Mouse (Mus musculus) neural tube, embryonic 11.5 days (tissue): ENCODE results near the gene Diras2. TPM values are rescaled to one million over a fixed set of nuclear protein-coding genes. Genes with fewer than 3 reads are reported as not detected.

Source experiments
- ATAC-seq: fragments of 200-750 bp; cut with Nextera tagmentation; 2 replicates; pipeline ENCODE4 v1.8.0; 2017; ENCODE audit warnings: moderate number of reproducible peaks, mild to moderate bottlenecking, moderate TSS enrichment, moderate library complexity; ENCODE audit not compliant: insufficient read depth, low FRiP score, low TSS enrichment
- DNase-seq: peaks from one replicate; pipeline ENCODE4 v3.0.0-alpha.2; 2015; ENCODE audit warnings: low spot score
- H3K27ac ChIP-seq: fragments of 300-500 bp; sonication (generic); 2 replicates; pipeline ENCODE4 v1.5.1; 2014; ENCODE audit warnings: low read depth, mild to moderate bottlenecking, low read length
- H3K27me3 ChIP-seq: fragments of 300-500 bp; sonication (generic); 2 replicates; pipeline ENCODE4 v1.6.1; 2014; ENCODE audit warnings: mild to moderate bottlenecking, low read length, mixed read lengths; ENCODE audit not compliant: control insufficient read depth, insufficient read depth
- H3K36me3 ChIP-seq: fragments of 300-500 bp; sonication (generic); 2 replicates; pipeline ENCODE4 v1.6.1; 2014; ENCODE audit warnings: mild to moderate bottlenecking, low read length, moderate library complexity, mixed read lengths; ENCODE audit not compliant: control insufficient read depth, insufficient read depth
- H3K4me1 ChIP-seq: fragments of 300-500 bp; sonication (generic); 2 replicates; pipeline ENCODE4 v1.6.1; 2014; ENCODE audit warnings: low read length, mixed read lengths; ENCODE audit not compliant: control insufficient read depth, insufficient read depth
- H3K4me2 ChIP-seq: fragments of 300-500 bp; sonication (generic); 2 replicates; pipeline ENCODE4 v1.6.1; 2014; ENCODE audit warnings: low read depth, mild to moderate bottlenecking, moderate library complexity
- H3K4me3 ChIP-seq: fragments of 300-500 bp; sonication (generic); 2 replicates; pipeline ENCODE4 v1.5.1; 2014; ENCODE audit warnings: low read depth, low read length
- H3K9ac ChIP-seq: fragments of 300-500 bp; sonication (generic); 2 replicates; pipeline ENCODE4 v1.6.1; 2014; ENCODE audit warnings: mild to moderate bottlenecking, low read length
- H3K9me3 ChIP-seq: fragments of 300-500 bp; sonication (generic); 2 replicates; pipeline ENCODE4 v1.6.1; 2016; ENCODE audit warnings: low read length; ENCODE audit not compliant: control insufficient read depth
- WGBS: fragments of 180-500 bp; shearing (Covaris S2); extraction: QIAGEN DNeasy Blood & Tissue Kit; methylation state at CpG from one replicate; pipeline ENCODE4 v1.1.7; 2014; 5-methylcytosine and 5-hydroxymethylcytosine counted together
- polyA plus RNA-seq: library from polyadenylated mRNA; unstranded; fragments of >200 nt; fragmentation: Nextera tagmentation; extraction: Ambion mirVana; gene quantifications from 2 replicates; pipeline ENCODE4 v1.2.1, GENCODE M21; 2014

The Diras2 gene
- polyA plus RNA-seq, 1 experiment from 2014 or later, result 0.15 TPM

DNA sequence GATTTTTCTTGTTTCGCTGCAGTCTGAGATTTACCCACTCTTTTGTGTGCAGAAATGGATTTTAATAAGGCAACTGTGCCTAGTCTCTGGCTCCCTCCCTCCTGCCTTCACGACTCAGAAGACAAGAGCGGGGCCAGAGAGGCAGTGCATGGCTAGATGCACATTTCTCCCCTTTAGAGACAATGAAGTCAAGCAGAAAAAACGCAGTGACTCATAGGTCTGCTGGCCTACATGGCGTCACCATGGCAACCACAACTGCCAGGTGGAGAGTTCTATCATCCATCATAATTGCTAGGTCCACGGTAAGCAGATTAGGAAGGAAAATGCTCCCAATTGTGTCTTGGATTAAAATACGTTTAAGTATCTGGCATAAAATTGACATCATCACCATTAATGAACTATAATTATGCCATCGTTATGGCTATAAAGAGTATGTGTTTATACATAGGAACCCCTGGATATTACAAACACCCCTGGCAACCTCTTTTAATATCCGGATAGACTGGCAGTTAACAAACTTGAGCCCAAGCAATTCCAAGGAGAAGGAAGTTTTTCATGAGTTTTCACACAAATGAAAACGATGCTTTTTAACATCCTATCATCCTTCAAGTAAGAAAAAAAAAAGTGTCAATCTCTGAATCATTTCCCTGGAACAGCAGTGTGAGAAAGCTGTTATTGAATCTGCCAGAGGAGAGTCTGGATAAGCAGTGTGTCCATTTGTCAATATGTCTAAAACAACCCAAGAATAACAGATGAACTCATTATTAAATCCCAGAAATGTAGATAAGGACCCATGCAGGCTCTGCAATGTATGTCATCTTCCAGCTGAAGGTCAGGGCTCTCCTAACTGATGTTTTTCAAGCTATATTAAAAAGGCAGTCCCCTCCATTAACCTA is 61.0 kb downstream of the Diras2 start:
- H3K4me2 ChIP-seq, result no peak overlapping the region
- no peak overlapping the region for H3K9ac ChIP-seq
- peak overlapping the region; percentile 70 for H3K27ac ChIP-seq
- no peaks in the 10 kb centered on the region for H3K9me3 ChIP-seq
- whole genome bisulfite sequencing, result 50% methylated on average over 10 of the region's 10 CpGs
- peak; percentile 80 for ATAC-seq
- H3K27me3 ChIP-seq, result no peaks in the 10 kb centered on the region
- no peaks in the 10 kb centered on the region for H3K36me3 ChIP-seq
- 0 out of 2 replicates have a peak, but pooled peaks cover 2% of the 10 kb centered on the region for H3K4me1 ChIP-seq
- DNase-seq, result peak; percentile 62
- no peak overlapping the region for H3K4me3 ChIP-seq

DNA sequence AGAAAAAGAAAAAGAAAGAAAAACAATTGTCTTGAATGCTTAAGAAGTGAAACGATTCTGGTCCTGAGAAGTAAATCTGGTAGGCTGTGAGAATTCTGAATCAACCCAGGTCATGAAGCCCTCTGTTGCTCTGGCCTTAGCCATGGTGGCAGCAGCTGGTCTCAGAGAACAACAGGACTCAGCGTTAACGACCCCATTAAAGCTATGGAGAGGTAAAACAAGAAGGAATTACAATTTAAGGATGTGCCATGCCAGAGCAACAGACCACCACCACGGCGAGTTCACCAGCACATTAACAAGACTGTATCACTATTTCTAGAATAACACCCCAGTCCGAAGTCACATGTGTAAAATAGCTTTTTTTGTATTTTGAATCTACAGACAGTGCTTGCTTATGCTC is 65.9 kb downstream of the Diras2 start:
- Histone ChIP-seq H3K9me3 (no peaks in the 10 kb centered on the region), H3K27me3 (no peaks in the 10 kb centered on the region), H3K4me2 (no peak overlapping the region), H3K9ac (no peak overlapping the region), H3K27ac (no peak overlapping the region), H3K36me3 (no peaks in the 10 kb centered on the region), H3K4me3 (no peak overlapping the region), H3K4me1 (0 out of 2 replicates have a peak, but pooled peaks cover 2% of the 10 kb centered on the region)
- ATAC-seq (no peak), DNase-seq (no peak)
- 60% methylated on average over 6 of the region's 6 CpGs for WGBS

DNA sequence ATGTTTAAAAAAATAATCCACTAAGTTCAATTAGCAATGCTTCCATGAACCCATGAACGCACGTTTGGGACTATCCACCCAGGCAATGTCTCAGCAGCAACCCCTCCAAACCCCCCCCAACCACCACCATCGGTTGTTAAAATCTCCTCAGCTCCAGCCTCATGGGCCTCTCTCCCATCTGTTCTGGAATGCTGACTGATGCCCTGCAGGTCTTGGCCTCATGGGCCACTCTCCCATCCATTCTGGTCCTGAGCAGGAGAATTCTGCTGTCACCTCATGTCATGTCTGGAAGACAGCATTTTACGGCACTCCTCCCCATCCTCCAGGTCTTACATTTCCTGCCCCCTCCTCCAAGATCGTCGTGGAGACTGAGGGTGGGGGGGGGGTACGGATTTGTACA is 71.1 kb downstream of the Diras2 start:
- Histone ChIP-seq H3K4me1 (no peaks in the 10 kb centered on the region), H3K4me3 (no peak overlapping the region), H3K9me3 (no peaks in the 10 kb centered on the region), H3K4me2 (no peak overlapping the region), H3K9ac (no peak overlapping the region), H3K27ac (no peak overlapping the region), H3K36me3 (no peaks in the 10 kb centered on the region), H3K27me3 (no peaks in the 10 kb centered on the region)
- ATAC-seq, result no peak
- no peak for DNase-seq
- WGBS, result 70% methylated on average over 7 of the region's 7 CpGs

DNA sequence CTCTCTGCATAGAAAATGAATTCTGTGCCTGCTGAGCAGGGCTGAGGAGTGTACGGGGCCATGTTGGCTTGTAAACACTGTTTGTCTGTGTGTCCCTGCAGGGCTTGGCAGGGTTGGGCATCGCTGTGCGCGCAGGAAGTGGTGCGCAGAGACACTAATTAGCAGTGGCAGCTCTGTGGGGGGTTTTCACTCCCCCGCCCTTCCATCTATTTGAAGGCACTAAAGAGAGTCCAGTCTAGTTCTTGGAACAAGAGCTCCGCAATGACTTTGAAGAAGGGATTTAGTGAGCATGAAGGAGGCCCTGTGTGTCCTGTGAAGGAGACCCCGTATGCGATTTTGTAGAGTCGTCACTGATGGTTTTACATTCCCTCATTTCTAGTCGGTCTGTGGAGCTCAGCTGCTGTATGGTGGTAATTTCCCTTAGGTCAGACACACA is 73.2 kb downstream of the Diras2 start:
- H3K27me3 ChIP-seq, result no peaks in the 10 kb centered on the region
- no peaks in the 10 kb centered on the region for H3K9me3 ChIP-seq
- DNase-seq (peak; percentile 25), ATAC-seq (no peak)
- H3K4me2 ChIP-seq, result no peak overlapping the region
- H3K36me3 ChIP-seq, result no peaks in the 10 kb centered on the region
- WGBS, result 47% methylated on average over 11 of the region's 11 CpGs
- no peaks in the 10 kb centered on the region for H3K4me1 ChIP-seq
- H3K9ac ChIP-seq, result no peak overlapping the region
- H3K4me3 ChIP-seq, result no peak overlapping the region
- no peak overlapping the region for H3K27ac ChIP-seq

DNA sequence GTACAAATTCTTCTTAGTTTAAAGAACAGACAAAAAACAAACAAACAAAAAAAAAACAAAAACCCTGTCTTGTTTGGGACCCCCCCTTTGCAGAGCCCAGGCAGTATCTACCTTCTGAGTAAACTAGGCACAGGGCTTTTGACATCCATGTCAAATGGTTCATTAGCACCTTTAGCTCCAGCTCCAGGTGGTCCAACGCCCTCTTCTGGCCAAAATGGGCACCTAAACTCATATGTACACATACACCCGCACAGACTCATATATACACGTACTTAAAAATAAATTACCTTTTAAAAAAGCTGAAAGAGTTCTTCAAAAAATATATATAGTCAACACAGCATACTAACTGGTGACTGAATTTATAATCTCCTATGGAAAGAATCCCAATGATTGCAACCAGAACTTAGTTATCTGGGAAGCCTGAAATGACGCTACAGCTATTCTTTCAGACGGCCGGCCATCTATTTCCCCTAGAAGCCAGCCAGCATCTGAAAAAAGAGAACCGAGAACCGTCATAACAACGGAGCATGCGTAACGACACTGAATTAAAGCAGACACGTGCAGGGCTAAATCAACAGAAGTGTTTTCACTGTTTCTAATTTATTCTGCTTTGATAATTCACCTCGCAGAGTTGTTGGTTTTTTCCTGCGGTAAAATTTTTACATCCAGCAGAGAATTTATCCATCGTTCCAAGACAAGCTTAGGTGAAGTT is 73.7 kb downstream of the Diras2 start:
- ATAC-seq (no peak), DNase-seq (no peak)
- Histone ChIP-seq H3K27me3 (no peaks in the 10 kb centered on the region), H3K36me3 (no peaks in the 10 kb centered on the region), H3K9me3 (no peaks in the 10 kb centered on the region), H3K9ac (no peak overlapping the region), H3K4me2 (no peak overlapping the region), H3K4me3 (no peak overlapping the region), H3K4me1 (no peaks in the 10 kb centered on the region), H3K27ac (no peak overlapping the region)
- 81% methylated on average over 15 of the region's 15 CpGs for WGBS

DNA sequence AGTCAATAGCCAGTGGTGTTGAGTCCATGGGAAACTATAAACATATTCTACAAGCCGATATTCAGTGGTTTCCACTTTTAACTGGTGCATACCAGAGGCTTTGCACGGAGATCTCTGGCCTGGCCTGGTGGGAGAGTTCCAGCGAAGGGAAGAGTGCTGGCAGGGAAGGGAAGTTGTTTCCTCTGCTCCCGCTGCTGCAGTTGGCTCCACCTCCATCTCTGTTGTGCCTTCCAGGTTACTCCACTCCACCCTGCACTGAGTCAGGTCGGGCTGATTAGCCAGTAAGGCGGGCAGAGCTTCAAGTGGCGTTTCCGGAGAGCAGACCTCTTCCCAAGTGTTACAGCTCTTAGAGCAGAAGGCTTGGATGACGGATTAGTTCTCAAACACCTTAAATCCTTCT is 75.8 kb downstream of the Diras2 start:
- WGBS, result 44% methylated on average over 9 of the region's 9 CpGs
- H3K27me3 ChIP-seq, result no peaks in the 10 kb centered on the region
- no peaks in the 10 kb centered on the region for H3K9me3 ChIP-seq
- no peak for ATAC-seq
- no peak overlapping the region for H3K4me3 ChIP-seq
- H3K4me1 ChIP-seq, result no peaks in the 10 kb centered on the region
- no peak overlapping the region for H3K9ac ChIP-seq
- no peak for DNase-seq
- no peaks in the 10 kb centered on the region for H3K36me3 ChIP-seq
- H3K27ac ChIP-seq, result no peak overlapping the region
- H3K4me2 ChIP-seq, result no peak overlapping the region

DNA sequence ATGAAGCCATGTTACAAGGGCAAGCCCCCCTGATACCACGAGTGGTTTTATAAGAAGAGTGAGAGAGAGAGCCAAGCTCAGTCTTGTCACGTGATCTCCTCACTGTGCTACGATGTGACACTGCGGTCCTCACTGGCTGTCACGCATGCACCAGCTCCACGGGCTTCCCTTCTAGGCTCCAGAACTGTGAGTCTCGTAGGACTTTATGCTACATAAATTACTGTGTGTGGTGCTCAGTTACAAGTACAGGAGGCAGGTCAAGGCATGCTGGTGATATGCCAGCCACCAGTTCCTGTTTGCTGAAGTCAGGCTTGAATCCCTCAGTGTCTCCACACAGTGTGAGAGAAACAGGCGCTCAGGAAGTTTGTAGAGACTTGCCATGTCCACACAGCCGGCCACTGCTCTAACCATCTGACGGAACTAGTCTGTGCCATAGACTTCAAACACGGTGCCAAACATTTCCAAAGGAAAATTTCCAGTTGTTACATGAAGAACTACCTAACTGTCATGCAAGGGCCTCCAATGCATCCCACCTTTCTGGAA is 76.3 kb downstream of the Diras2 start:
- no peaks in the 10 kb centered on the region for H3K4me1 ChIP-seq
- no peak overlapping the region for H3K4me2 ChIP-seq
- 81% methylated on average over 11 of the region's 11 CpGs for WGBS
- no peak overlapping the region for H3K9ac ChIP-seq
- DNase-seq (no peak), ATAC-seq (no peak)
- no peaks in the 10 kb centered on the region for H3K36me3 ChIP-seq
- no peak overlapping the region for H3K27ac ChIP-seq
- H3K27me3 ChIP-seq, result no peaks in the 10 kb centered on the region
- H3K4me3 ChIP-seq, result no peak overlapping the region
- H3K9me3 ChIP-seq, result no peaks in the 10 kb centered on the region
